8 mouse cellular contexts compared by ENCODE assay signal in genomic region chr12:80223511-80223910, GRCm38 (mm10). TPM values are rescaled to one million over a fixed set of nuclear protein-coding genes. Genes with fewer than 3 reads are reported as not detected.
DNase-seq lines count a peak whose midpoint lies in the region; ATAC-seq and TF ChIP-seq lines count a peak whose summit lies in the region.

No protein-coding gene starts in this region.

- ATAC-seq in lung, embryonic 14.5 days (ENCODE audit: insufficient read depth), result peak; percentile 43
- ATAC-seq in midbrain, embryonic 13.5 days, result peak; percentile 59; the same call in 1 of the 2 replicates
- no peak for ATAC-seq in frontal cortex, adult (ENCODE audit: low TSS enrichment)

- intact Hi-C loops in heart, postnatal 10 days (cut with DNase I), result no loop called here

- H3K27ac ChIP-seq in lung, embryonic 14.5 days (ENCODE audit: low read depth), result peak overlapping the region; percentile 25; the same call in 1 of the 2 replicates
- H3K27ac ChIP-seq in embryonic facial prominence, embryonic 10.5 days (replicated peaks), result peak overlapping the region; percentile 72
- no peak overlapping the region for H3K27ac ChIP-seq in midbrain, embryonic 13.5 days

- H3K9me3 ChIP-seq in lung, embryonic 14.5 days (ENCODE audit: low read depth, low read length), result no peaks in the 10 kb centered on the region
- no peaks in the 10 kb centered on the region for H3K9me3 ChIP-seq in embryonic facial prominence, embryonic 10.5 days
- H3K9me3 ChIP-seq in midbrain, embryonic 13.5 days, result no peaks in the 10 kb centered on the region

- peak overlapping the region; percentile 19; the same call in 1 of the 2 replicates for H3K4me2 ChIP-seq in lung, embryonic 14.5 days
- H3K4me2 ChIP-seq in midbrain, embryonic 13.5 days (replicated peaks), result no peak overlapping the region

- 25% methylated on average over 8 of the region's 8 CpGs for WGBS in lung, embryonic 14.5 days
- WGBS in embryonic facial prominence, embryonic 10.5 days, result 42% methylated on average over 8 of the region's 8 CpGs
- WGBS in midbrain, embryonic 13.5 days, result 28% methylated on average over 8 of the region's 8 CpGs

- no peaks in the 10 kb centered on the region for H3K36me3 ChIP-seq in lung, embryonic 14.5 days (ENCODE audit: insufficient read depth)
- H3K36me3 ChIP-seq in embryonic facial prominence, embryonic 10.5 days (replicated peaks), result peaks cover 36% of the 10 kb centered on the region
- H3K36me3 ChIP-seq in midbrain, embryonic 13.5 days, result no peaks in the 10 kb centered on the region

- no peaks in the 10 kb centered on the region for H3K27me3 ChIP-seq in lung, embryonic 14.5 days (ENCODE audit: insufficient read depth, low read length)
- no peaks in the 10 kb centered on the region for H3K27me3 ChIP-seq in embryonic facial prominence, embryonic 10.5 days (replicated peaks; ENCODE audit: low read depth, poor library complexity, severe bottlenecking)
- no peaks in the 10 kb centered on the region for H3K27me3 ChIP-seq in midbrain, embryonic 13.5 days

- H3K9ac ChIP-seq in lung, embryonic 14.5 days, result no peak overlapping the region
- no peak overlapping the region for H3K9ac ChIP-seq in midbrain, embryonic 13.5 days (replicated peaks)

- peak; percentile 77 for DNase-seq in lung, embryonic 14.5 days
- DNase-seq in lung, postnatal 25 days (ENCODE audit: low spot score), result no peak
- DNase-seq in embryonic facial prominence, embryonic 10.5 days (ENCODE audit: low spot score), result no peak
- peak; percentile 68 to 72 for DNase-seq in heart, postnatal 10 days
- DNase-seq in cerebellum, adult 11 months, result no peak
- no peak for DNase-seq in layer of hippocampus, postnatal 25 days (ENCODE audit: extremely low spot score in 1 of 2, low spot score in 1 of 2)

- no peak overlapping the region for H3K4me3 ChIP-seq in lung, embryonic 14.5 days (ENCODE audit: low read depth, low read length)
- H3K4me3 ChIP-seq in embryonic facial prominence, embryonic 10.5 days, result no peak overlapping the region
- no peak overlapping the region for H3K4me3 ChIP-seq in midbrain, embryonic 13.5 days (replicated peaks)

- TF ChIP-seq CTCF in lung, embryonic 14.5 days (IDR thresholded peaks at IDR 0.05; ENCODE audit: low read depth), result no peak

- H3K4me1 ChIP-seq in lung, embryonic 14.5 days (ENCODE audit: insufficient read depth), result peaks cover 45% of the 10 kb centered on the region
- H3K4me1 ChIP-seq in embryonic facial prominence, embryonic 10.5 days, result peaks cover 79% of the 10 kb centered on the region
- peaks cover 31% of the 10 kb centered on the region for H3K4me1 ChIP-seq in midbrain, embryonic 13.5 days (replicated peaks)

RNA-seq across cellular contexts. Expression of gene Actn1, which starts 36.7 kb away (rescaled TPM):
- polyA plus RNA-seq in lung, embryonic 14.5 days (2014; fragmentation: Nextera tagmentation; extraction: Ambion mirVana), result 71.9 and 86.2 TPM in 2 replicates
- polyA plus RNA-seq in embryonic facial prominence, embryonic 10.5 days (2016; fragmentation: Nextera tagmentation; extraction: Ambion mirVana), result 38.2 and 39.3 TPM in 2 replicates
- 10 to 100 TPM; 70.7 to 71.9 TPM for total RNA-seq in heart, postnatal 10 days (2021)
- polyA plus RNA-seq in midbrain, embryonic 13.5 days (2015; fragmentation: Nextera tagmentation; extraction: Ambion mirVana), result 5.5 and 7.3 TPM in 2 replicates
- 100 to 1,000 TPM in 1 of 2 experiments, 10 to 100 TPM in 1; 93.4 to 102 TPM for total RNA-seq in layer of hippocampus, postnatal 25 days (2021)

Comparison
In these comparisons a context has a peak if more than half of its experiments do, and no peak if none do; other contexts are left out.
1. DNase-seq: peak in lung, embryonic 14.5 days (single experiment) and heart, postnatal 10 days (2 of 2); none in lung, postnatal 25 days (single experiment), embryonic facial prominence, embryonic 10.5 days (single experiment), cerebellum, adult 11 months (single experiment) and layer of hippocampus, postnatal 25 days (0 of 2).